Mouse (Mus musculus) heart, embryonic 14.5 days (tissue): Measurements from ENCODE around the gene Ces4a. TPM values are rescaled to one million over a fixed set of nuclear protein-coding genes. Genes with fewer than 3 reads are reported as not detected.

Experiments used
- ATAC-seq: fragments of 200-750 bp; cut with Nextera tagmentation; 2 replicates; pipeline ENCODE4 v1.8.0; 2017; ENCODE audit warnings: low read depth, moderate TSS enrichment; ENCODE audit not compliant: insufficient number of reproducible peaks, insufficient read depth, low FRiP score
- H3K27ac ChIP-seq, 2 experiments: fragments of 200-500 bp in 1 of 2; fragments of 300-500 bp in 1 of 2; sonication (generic) in 1 of 2; replicated peaks in 1 of 2; 2 replicates each; pipeline ENCODE4 v1.5.1; 2012 to 2014; ENCODE audit warnings: low read depth in 2 of 2, low read length in 2 of 2, control low read depth in 1 of 2, mild to moderate bottlenecking in 1 of 2, mixed read lengths in 1 of 2; ENCODE audit not compliant: control insufficient read depth in 1 of 2, insufficient read depth in 1 of 2
- H3K27me3 ChIP-seq: fragments of 300-500 bp; sonication (generic); 2 replicates; pipeline ENCODE4 v1.6.1; 2014; ENCODE audit warnings: mild to moderate bottlenecking, low read length, control low read depth; ENCODE audit not compliant: control insufficient read depth, insufficient read depth
- H3K36me3 ChIP-seq: fragments of 300-500 bp; sonication (generic); 2 replicates; pipeline ENCODE4 v1.6.1; 2014; ENCODE audit warnings: mild to moderate bottlenecking, control low read depth, low read length, mixed read lengths; ENCODE audit not compliant: control insufficient read depth, insufficient read depth
- H3K4me1 ChIP-seq, 2 experiments: fragments of 200-500 bp in 1 of 2; fragments of 300-500 bp in 1 of 2; sonication (generic) in 1 of 2; 2 replicates each; pipeline ENCODE4 v1.6.1; 2012 to 2014; ENCODE audit warnings: low read length in 2 of 2, control low read depth in 1 of 2, mixed read lengths in 1 of 2; ENCODE audit not compliant: control insufficient read depth in 2 of 2, insufficient read depth in 2 of 2
- H3K4me2 ChIP-seq: fragments of 300-500 bp; sonication (generic); 2 replicates; pipeline ENCODE4 v1.6.1; 2014; ENCODE audit warnings: mild to moderate bottlenecking, low read length
- H3K4me3 ChIP-seq, 2 experiments: fragments of 200-500 bp in 1 of 2; fragments of 300-500 bp in 1 of 2; sonication (generic) in 1 of 2; 2 replicates each; pipeline ENCODE4 v1.5.1; 2012 to 2014; ENCODE audit warnings: low read length in 2 of 2, mild to moderate bottlenecking in 2 of 2, control low read depth in 1 of 2, low read depth in 1 of 2, moderate library complexity in 1 of 2; ENCODE audit not compliant: control insufficient read depth in 1 of 2, insufficient read depth in 1 of 2
- H3K9ac ChIP-seq: fragments of 300-500 bp; sonication (generic); 2 replicates; pipeline ENCODE4 v1.6.1; 2014; ENCODE audit warnings: mild to moderate bottlenecking, low read length
- H3K9me3 ChIP-seq: fragments of 300-500 bp; sonication (generic); 2 replicates; pipeline ENCODE4 v1.6.1; 2016; ENCODE audit warnings: low read length, control low read depth; ENCODE audit not compliant: control insufficient read depth
- WGBS: fragments of 180-500 bp; shearing (Covaris S2); extraction: QIAGEN DNeasy Blood & Tissue Kit; methylation state at CpG from one replicate; pipeline ENCODE4 v1.1.7; 2014; 5-methylcytosine and 5-hydroxymethylcytosine counted together
- polyA plus RNA-seq: library from polyadenylated mRNA; unstranded; fragments of >200 nt; fragmentation: Nextera tagmentation; extraction: Ambion mirVana; gene quantifications from 2 replicates; pipeline ENCODE4 v1.2.1, GENCODE M21; 2014

Gene Ces4a
- polyA plus RNA-seq, 1 experiment from 2014 or later: not detected

GRCm38 (mm10) chr8:105155091-105155745, 23.6 kb downstream of the Ces4a start:
- WGBS: 76% methylated on average over 6 of the region's 6 CpGs
- no peak for ATAC-seq
- Histone ChIP-seq H3K36me3 (no peaks in the 10 kb centered on the region), H3K4me1 (peaks cover 5 to 11% of the 10 kb centered on the region in 2 experiments), H3K27ac (no peak overlapping the region), H3K9me3 (no peaks in the 10 kb centered on the region), H3K9ac (no peak overlapping the region), H3K27me3 (no peaks in the 10 kb centered on the region), H3K4me3 (no peak overlapping the region), H3K4me2 (no peak overlapping the region)

- peaks cover 5 to 10% of the 10 kb centered on the region in 2 experiments for H3K4me1 ChIP-seq
- no peaks in the 10 kb centered on the region for H3K27me3 ChIP-seq
- H3K27ac ChIP-seq: no peak overlapping the region
- ATAC-seq: no peak
- WGBS: 50% methylated on average over 10 of the region's 10 CpGs
- no peaks in the 10 kb centered on the region for H3K9me3 ChIP-seq
- no peak overlapping the region for H3K9ac ChIP-seq
- H3K4me3 ChIP-seq: no peak overlapping the region
- H3K36me3 ChIP-seq: no peaks in the 10 kb centered on the region
- H3K4me2 ChIP-seq: no peak overlapping the region
Measured at GRCm38 (mm10) chr8:105157555-105157954, 26.0 kb downstream of the Ces4a start.

GRCm38 (mm10) chr8:105158084-105158483, 26.5 kb downstream of the Ces4a start:
- Histone ChIP-seq H3K4me2 (no peak overlapping the region), H3K9ac (no peak overlapping the region), H3K9me3 (no peaks in the 10 kb centered on the region), H3K27me3 (no peaks in the 10 kb centered on the region), H3K36me3 (no peaks in the 10 kb centered on the region), H3K4me3 (no peak overlapping the region), H3K4me1 (peaks cover 3 to 4% of the 10 kb centered on the region in 2 experiments; a peak in 2 of 4 replicates), H3K27ac (no peak overlapping the region)
- no peak for ATAC-seq
- WGBS: 56% methylated on average over 3 of the region's 3 CpGs

- Histone ChIP-seq H3K4me3 (no peak overlapping the region), H3K9me3 (no peaks in the 10 kb centered on the region), H3K4me1 (peaks cover 11 to 12% of the 10 kb centered on the region in 2 experiments), H3K27me3 (no peaks in the 10 kb centered on the region), H3K27ac (no peak overlapping the region), H3K36me3 (no peaks in the 10 kb centered on the region), H3K4me2 (no peak overlapping the region), H3K9ac (no peak overlapping the region)
- ATAC-seq: no peak
- WGBS: 44% methylated on average over 3 of the region's 3 CpGs
Measured at GRCm38 (mm10) chr8:105161121-105161652, 29.6 kb downstream of the Ces4a start.

GRCm38 (mm10) chr8:105164272-105164902, 32.8 kb downstream of the Ces4a start:
- peak overlapping the region; percentile 5 to 36; a peak in 3 of 4 replicates for H3K27ac ChIP-seq
- ATAC-seq: peak; percentile 2; the same call in 1 of the 2 replicates

GRCm38 (mm10) chr8:105165191-105165590, 33.6 kb downstream of the Ces4a start:
- H3K4me3 ChIP-seq: no peak overlapping the region
- no peak overlapping the region for H3K4me2 ChIP-seq
- H3K9me3 ChIP-seq: no peaks in the 10 kb centered on the region
- no peak overlapping the region for H3K9ac ChIP-seq
- H3K27ac ChIP-seq: no peak overlapping the region
- H3K36me3 ChIP-seq: no peaks in the 10 kb centered on the region
- ATAC-seq: no peak
- peaks cover 11 to 12% of the 10 kb centered on the region in 2 experiments for H3K4me1 ChIP-seq
- 90% methylated on average over 2 of the region's 2 CpGs for WGBS
- no peaks in the 10 kb centered on the region for H3K27me3 ChIP-seq

More at GRCm38 (mm10) chr8:105164272-105164902, 32.8 kb downstream of the Ces4a start:
- Histone ChIP-seq H3K4me3 (no peak overlapping the region), H3K9ac (no peak overlapping the region), H3K36me3 (no peaks in the 10 kb centered on the region), H3K4me1 (peaks cover 11 to 12% of the 10 kb centered on the region in 2 experiments), H3K27me3 (no peaks in the 10 kb centered on the region), H3K4me2 (no peak overlapping the region), H3K9me3 (no peaks in the 10 kb centered on the region)
- 19% methylated on average over 6 of the region's 6 CpGs for WGBS

GRCm38 (mm10) chr8:105167116-105167515, 35.5 kb downstream of the Ces4a start:
- no peak overlapping the region for H3K4me2 ChIP-seq
- H3K36me3 ChIP-seq: no peaks in the 10 kb centered on the region
- H3K27ac ChIP-seq: no peak overlapping the region
- WGBS: 85% methylated on average over 2 of the region's 2 CpGs
- no peaks in the 10 kb centered on the region for H3K27me3 ChIP-seq
- H3K9me3 ChIP-seq: no peaks in the 10 kb centered on the region
- ATAC-seq: no peak
- no peak overlapping the region for H3K4me3 ChIP-seq
- no peak overlapping the region for H3K9ac ChIP-seq
- peaks cover 12 to 13% of the 10 kb centered on the region in 2 experiments for H3K4me1 ChIP-seq
